Mouse (Mus musculus) cerebellum, postnatal 25 days (tissue): ENCODE measurements around the gene App.
A peak's percentile ranks its signal among the peaks of the same experiment; 100 is the strongest.

Experiments
- DNase-seq, 2 experiments: peaks; one replicate each; pipeline ENCODE4 v3.0.0; 2021; ENCODE audit warnings: mixed read lengths in 2 of 2

App gene

GRCm38 (mm10) chr16:85117541-85117940 is 56.0 kb downstream of the App start:
- DNase-seq, result no peak

GRCm38 (mm10) chr16:85115837-85116236 is 57.7 kb downstream of the App start:
- peak in 1 of 2 experiments; percentile 59 for DNase-seq

DNA sequence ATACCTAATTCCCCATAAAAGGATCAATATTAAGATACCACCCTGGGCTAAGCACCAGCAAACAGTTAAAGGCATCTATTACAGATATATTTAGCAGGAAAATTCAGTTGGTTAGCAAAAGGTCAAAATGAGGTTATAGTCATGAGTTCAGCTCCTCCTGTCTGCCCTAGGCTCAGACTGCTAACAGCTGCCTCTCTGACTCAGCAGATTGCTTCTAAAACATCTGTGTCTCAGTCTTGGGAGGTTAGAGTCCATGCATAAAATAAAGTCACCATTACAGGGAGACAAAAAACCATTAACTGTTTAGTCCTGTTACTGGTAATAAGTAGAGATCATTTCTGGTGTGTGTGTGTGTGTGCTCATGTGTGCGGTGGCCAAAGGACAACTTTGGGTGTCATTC is 58.8 kb downstream of the App start:
- no peak for DNase-seq

DNA sequence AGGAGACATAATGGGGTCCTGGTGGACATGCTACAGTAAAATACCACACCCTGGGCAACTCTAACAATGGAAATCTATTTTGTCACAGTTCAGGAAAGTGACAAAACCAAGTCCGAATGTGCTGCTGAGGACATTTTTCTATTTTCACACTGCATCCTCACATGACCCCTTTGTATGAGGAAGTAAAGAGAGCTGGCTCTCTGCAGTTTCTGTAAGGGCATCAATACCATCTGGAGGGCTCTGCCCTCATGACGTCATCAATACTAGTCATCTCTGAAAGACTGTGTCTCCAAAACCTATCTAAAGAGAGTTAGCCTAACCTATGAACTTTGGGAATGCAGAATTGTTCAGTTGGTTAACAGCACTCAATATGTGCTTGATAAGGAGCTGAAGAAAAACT is 59.6 kb downstream of the App start:
- DNase-seq, result no peak

DNA sequence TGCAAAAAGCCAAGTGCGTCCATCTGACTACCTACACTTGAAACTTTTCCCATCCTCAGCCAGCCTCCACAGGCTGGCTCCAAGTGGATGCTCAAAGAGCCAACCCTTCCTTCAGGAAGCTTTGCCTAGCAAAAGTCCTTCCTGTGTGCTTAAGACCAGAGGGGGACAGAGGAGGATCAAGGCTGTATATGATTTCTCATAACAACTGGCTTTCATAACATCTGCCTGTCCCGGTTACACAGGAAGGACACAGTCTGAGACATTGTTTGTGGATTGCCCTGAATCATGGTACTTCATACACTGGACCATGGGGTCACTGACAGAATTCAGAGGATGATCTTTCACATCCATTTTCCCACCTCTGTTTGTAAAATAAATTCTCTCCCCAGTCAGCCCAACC is 61.3 kb downstream of the App start:
- no peak for DNase-seq

GRCm38 (mm10) chr16:85110428-85110827 is 63.1 kb downstream of the App start:
- peak in 1 of 2 experiments; percentile 31 for DNase-seq

- DNase-seq, result no peak
Observed at GRCm38 (mm10) chr16:85108486-85108885, 65.1 kb downstream of the App start.

- DNase-seq, result peak; percentile 41 to 43
Observed at GRCm38 (mm10) chr16:85106644-85107323, 66.8 kb downstream of the App start.

DNA sequence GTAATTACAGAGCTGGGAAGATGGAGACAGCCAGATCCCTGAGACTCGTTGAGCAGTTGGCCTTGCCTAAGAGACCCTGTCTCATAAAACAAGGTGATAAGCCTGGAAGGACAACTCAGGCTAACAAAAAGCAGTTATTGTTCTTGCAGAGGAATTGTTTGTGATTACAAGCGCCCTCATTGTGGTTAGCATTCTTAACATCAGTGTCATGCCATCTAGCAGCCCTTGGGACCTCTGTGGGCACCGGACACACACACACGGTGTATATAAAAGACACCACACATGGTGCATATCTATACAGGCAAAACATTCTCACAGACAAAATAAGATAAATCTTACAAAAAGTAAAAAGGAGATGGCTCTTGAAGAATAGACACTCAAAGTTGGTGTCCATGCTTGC is 68.0 kb downstream of the App start:
- no peak for DNase-seq

DNA sequence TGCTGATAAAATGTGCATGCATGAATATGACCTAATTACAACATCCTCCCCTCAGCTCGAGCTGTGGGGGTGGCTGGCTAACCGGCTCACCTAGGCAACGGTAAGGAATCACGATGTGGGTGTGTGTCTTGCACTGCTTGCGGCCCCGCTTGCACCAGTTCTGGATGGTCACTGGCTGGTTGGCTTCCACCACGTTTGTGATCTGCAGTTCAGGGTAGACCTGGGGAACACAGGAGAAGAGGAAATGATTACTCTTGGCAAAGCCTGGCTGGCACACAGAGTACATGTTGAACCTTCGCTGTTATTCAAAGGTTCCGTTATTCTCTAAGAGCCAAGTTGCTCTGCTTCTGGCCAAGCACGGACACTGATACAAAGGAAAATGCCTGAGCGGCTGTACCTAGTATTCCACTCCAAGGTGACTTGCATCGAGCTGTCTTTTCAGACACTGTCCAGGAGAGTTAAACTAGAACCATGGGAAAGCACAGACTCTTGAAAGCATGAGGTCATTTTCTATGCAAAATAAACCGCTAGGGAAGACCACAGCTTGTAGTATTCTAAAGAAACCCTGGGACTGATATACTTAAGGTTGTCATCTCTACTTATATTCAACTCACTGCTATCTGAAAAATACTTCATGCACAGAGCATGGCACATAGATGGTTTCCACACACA is 70.3 kb downstream of the App start:
- peak; percentile 72 for DNase-seq

GRCm38 (mm10) chr16:85101544-85101943 is 72.0 kb downstream of the App start:
- DNase-seq, result no peak

GRCm38 (mm10) chr16:85100806-85101205 is 72.8 kb downstream of the App start:
- DNase-seq, result no peak

- no peak for DNase-seq
Observed at GRCm38 (mm10) chr16:85099487-85099886, 74.1 kb downstream of the App start.

- no peak for DNase-seq
Observed at GRCm38 (mm10) chr16:85099044-85099443, 74.5 kb downstream of the App start.

DNA sequence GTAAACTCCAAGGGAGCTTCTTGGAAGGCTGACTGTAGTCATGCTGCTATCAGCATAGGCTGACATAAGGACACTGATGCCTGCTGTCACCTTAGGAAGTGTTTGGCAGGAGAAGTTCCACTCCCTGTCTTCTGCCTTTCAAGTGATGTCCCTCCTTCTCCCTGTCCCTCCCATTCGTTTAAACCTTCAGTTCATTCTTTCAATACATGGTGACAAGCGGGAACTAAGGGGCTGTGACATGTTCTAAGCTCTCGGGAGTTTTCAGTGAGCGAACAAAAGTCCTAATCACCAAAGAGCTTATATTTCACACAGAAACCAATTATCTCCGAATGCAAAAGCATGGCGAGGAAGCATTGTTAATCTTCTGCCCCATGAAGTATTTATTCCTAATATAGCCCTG is 77.2 kb downstream of the App start:
- peak; percentile 51 to 58 for DNase-seq

- DNase-seq, result no peak
Observed at GRCm38 (mm10) chr16:85095923-85096322, 77.6 kb downstream of the App start.

DNA sequence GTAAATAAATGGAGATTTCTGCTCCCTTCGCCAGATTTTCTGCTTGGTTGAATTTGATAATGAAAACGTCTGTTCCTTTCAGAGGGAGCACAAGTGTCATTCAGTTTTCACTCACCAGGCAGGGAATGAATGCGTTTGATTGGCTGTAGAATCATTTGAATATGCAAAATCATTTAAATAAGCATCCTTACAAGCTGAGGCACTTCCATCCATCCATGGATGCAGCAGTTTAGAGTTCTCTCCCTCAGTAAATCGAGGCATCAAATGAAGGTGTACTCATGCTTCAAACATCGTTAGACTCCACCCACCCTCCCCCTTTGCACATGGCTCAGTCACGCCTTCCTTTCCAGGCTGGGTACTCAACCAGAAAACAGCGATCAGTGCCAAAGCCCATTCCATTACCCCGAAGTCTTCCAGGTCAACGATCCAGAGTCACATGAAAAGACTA is 80.9 kb downstream of the App start:
- DNase-seq, result peak in 1 of 2 experiments; percentile 57

DNA sequence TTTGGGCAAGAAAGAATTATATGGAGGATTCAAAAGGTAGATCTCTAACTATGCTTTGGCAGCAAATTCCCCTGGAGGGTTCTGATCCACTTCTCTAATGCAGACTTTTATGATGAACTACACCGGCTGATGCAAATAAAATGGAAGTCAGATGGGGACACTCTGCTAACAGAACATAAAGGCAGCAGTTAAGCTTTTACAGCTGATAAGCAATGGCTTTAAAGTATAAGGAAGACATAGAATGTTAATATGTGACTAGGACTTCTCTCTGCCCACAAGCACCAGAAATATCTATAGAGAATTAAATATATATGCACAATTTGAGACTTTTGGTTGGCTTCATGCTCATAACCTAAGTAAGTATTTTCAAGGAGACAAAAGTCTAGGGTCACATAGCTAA is 81.4 kb downstream of the App start:
- DNase-seq, result no peak

DNA sequence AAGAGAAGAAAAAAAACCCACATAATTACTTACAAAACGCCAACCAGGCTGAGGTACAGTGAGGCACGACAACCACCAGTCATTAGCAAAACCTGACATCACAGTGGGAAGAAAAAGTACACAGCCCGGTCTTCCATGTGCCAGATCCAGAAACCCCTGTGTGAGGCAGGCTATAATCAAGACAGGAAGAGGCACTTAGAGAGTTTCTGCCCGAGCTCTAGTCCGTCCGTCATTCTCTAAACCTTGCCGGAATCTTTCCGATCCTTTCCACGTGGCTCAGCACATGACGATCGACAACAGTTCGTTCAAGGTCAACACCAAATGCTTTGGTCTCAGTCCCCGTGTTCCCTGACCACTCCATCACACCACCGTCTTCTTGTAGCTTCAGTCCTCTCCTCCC is 82.6 kb downstream of the App start:
- DNase-seq, result no peak

- DNase-seq, result peak in 1 of 2 experiments; percentile 30
Observed at GRCm38 (mm10) chr16:85088126-85088525, 85.4 kb downstream of the App start.

GRCm38 (mm10) chr16:85086303-85086702 is 87.3 kb downstream of the App start:
- peak in 1 of 2 experiments; percentile 36 for DNase-seq

DNA sequence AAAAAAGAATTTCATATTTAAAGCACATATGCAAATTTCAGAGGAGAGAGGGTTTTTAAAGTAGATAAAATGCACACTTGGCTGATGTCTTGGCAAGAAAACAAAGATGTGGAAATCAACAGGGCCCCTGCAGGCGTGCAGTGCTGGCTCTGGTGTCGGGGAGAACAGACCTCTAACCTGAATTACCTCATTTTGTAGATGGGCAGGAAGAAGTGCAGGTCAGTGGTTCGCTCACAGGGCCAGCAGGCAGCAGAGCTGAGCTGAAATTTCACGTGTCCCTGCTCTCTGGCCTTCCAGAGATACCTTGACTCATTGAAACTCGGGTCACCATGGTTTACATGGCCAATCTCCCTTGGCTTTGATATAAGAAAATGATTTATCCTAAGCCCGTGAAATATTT is 87.7 kb downstream of the App start:
- DNase-seq, result peak; percentile 64 to 69

GRCm38 (mm10) chr16:85084152-85084551 is 89.4 kb downstream of the App start:
- DNase-seq, result no peak

- DNase-seq, result no peak
Observed at GRCm38 (mm10) chr16:85075330-85075729, 98.2 kb downstream of the App start.

- DNase-seq, result no peak
Observed at GRCm38 (mm10) chr16:85074889-85075288, 98.7 kb downstream of the App start.
